In the genomic region with DNA sequence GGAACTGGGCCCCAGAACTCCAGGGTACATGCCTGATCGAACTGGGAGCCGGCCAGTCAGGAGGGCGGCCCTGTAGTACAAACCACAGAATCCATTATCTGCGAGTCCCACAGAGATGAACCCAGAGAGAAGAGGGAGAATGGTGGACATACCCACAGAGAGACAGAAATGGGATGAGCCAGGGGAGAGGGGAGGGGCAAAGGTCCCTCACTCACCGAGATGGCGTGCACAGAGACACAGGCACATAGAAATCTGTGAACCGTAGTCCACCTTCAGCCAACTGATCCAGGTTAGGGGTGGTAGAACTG, we compare ENCODE assay signal across 9 mouse cellular contexts. TPM values are rescaled to one million over a fixed set of nuclear protein-coding genes. Genes with fewer than 3 reads are reported as not detected.
DNase-seq lines count a peak whose midpoint lies in the region; ATAC-seq and TF ChIP-seq lines count a peak whose summit lies in the region.
"Had no signal": no experiment of that assay in that cellular context is flagged by ENCODE, and none has a peak within 500 bp of the region (broad histone marks: within the 10 kb centered on the region; RNA-seq: fewer than 3 reads in every experiment).

No protein-coding gene starts in this region.

- intact Hi-C loops in heart, postnatal 25 days (cut with DNase I), result loop anchor here (2.0 kb wide), 1 partner anchor 44 kb away; no protein-coding TSS in a partner anchor

- H3K36me3 ChIP-seq in heart, embryonic 13.5 days, result no peaks in the 10 kb centered on the region
- no peaks in the 10 kb centered on the region for H3K36me3 ChIP-seq in hindbrain, embryonic 15.5 days
- no peaks in the 10 kb centered on the region for H3K36me3 ChIP-seq in midbrain, embryonic 14.5 days (ENCODE audit: control insufficient read depth, insufficient read depth, low read length)

- 74% methylated on average over 7 of the region's 7 CpGs for WGBS in heart, embryonic 13.5 days
- 89% methylated on average over 7 of the region's 7 CpGs for WGBS in hindbrain, embryonic 15.5 days
- WGBS in midbrain, embryonic 14.5 days, result 85% methylated on average over 7 of the region's 7 CpGs

- no peaks in the 10 kb centered on the region for H3K27me3 ChIP-seq in heart, embryonic 13.5 days (replicated peaks)
- H3K27me3 ChIP-seq in hindbrain, embryonic 15.5 days, result no peaks in the 10 kb centered on the region
- no peaks in the 10 kb centered on the region for H3K27me3 ChIP-seq in midbrain, embryonic 14.5 days (ENCODE audit: control insufficient read depth, insufficient read depth, low read length)

- peak overlapping the region; percentile 89 for H3K9ac ChIP-seq in heart, embryonic 13.5 days
- H3K9ac ChIP-seq in hindbrain, embryonic 15.5 days, result peak overlapping the region; percentile 62
- H3K9ac ChIP-seq in midbrain, embryonic 14.5 days (replicated peaks; ENCODE audit: low read length), result peak overlapping the region; percentile 65; the same call in 1 of the 2 replicates

- H3K4me2 ChIP-seq in heart, embryonic 13.5 days, result peak overlapping the region; percentile 97
- H3K4me2 ChIP-seq in hindbrain, embryonic 15.5 days, result peak overlapping the region; percentile 85
- peak overlapping the region; percentile 87 for H3K4me2 ChIP-seq in midbrain, embryonic 14.5 days (ENCODE audit: low read length)

- no peak for TF ChIP-seq POLR2A in bone marrow macrophage, adult 2 months (IDR thresholded peaks at IDR 0.05; ENCODE audit: borderline replicate concordance, low read depth, low read length)

- H3K4me1 ChIP-seq in heart, embryonic 13.5 days, result peaks cover 28% of the 10 kb centered on the region
- peaks cover 13% of the 10 kb centered on the region for H3K4me1 ChIP-seq in bone marrow macrophage, adult 2 months (ENCODE audit: control insufficient read depth, insufficient read depth, low read length)
- H3K4me1 ChIP-seq in hindbrain, embryonic 15.5 days (replicated peaks), result peaks cover 34% of the 10 kb centered on the region
- H3K4me1 ChIP-seq in midbrain, embryonic 14.5 days (ENCODE audit: control insufficient read depth, insufficient read depth, low read length), result peaks cover 11% of the 10 kb centered on the region

- peak overlapping the region; percentile 72 for H3K4me3 ChIP-seq in heart, embryonic 13.5 days
- H3K4me3 ChIP-seq in bone marrow macrophage, adult 2 months (ENCODE audit: insufficient read depth, low read length), result peak overlapping the region; percentile 56
- peak overlapping the region; percentile 57 for H3K4me3 ChIP-seq in hindbrain, embryonic 15.5 days
- H3K4me3 ChIP-seq in midbrain, embryonic 14.5 days (replicated peaks; ENCODE audit: low read depth, low read length), result peak overlapping the region; percentile 57

- no peak for TF ChIP-seq CTCF in bone marrow macrophage, adult 2 months (IDR thresholded peaks at IDR 0.05; ENCODE audit: low read depth, low read length)

- H3K27ac ChIP-seq in heart, embryonic 13.5 days (replicated peaks), result no peak overlapping the region
- H3K27ac ChIP-seq in bone marrow macrophage, adult 2 months (ENCODE audit: insufficient read depth, low read depth, low read length), result no peak overlapping the region
- peak overlapping the region; percentile 86; the same call in 1 of the 2 replicates for H3K27ac ChIP-seq in hindbrain, embryonic 15.5 days (replicated peaks)
- H3K27ac ChIP-seq in midbrain, embryonic 14.5 days (replicated peaks; ENCODE audit: low read depth, low read length), result no peak overlapping the region; the same call in 1 of the 2 replicates

- ATAC-seq in heart, embryonic 13.5 days (ENCODE audit: extremely low read depth, insufficient number of reproducible peaks, low FRiP score, low TSS enrichment), result no peak
- no peak for ATAC-seq in hindbrain, embryonic 15.5 days (ENCODE audit: low FRiP score, low read depth)
- ATAC-seq in midbrain, embryonic 14.5 days (ENCODE audit: low FRiP score, low TSS enrichment), result no peak

- DNase-seq in heart, postnatal 25 days (ENCODE audit: low spot score), result no peak
- no peak for DNase-seq in midbrain, embryonic 14.5 days
- DNase-seq in adrenal gland, postnatal 36 days, result no peak
- DNase-seq in cerebellum, adult 8-10 months, result no peak
- no peak for DNase-seq in gastrocnemius, adult 18-20 months (ENCODE audit: low spot score)

- H3K9me3 ChIP-seq in heart, embryonic 13.5 days, result no peaks in the 10 kb centered on the region
- H3K9me3 ChIP-seq in hindbrain, embryonic 15.5 days, result no peaks in the 10 kb centered on the region
- H3K9me3 ChIP-seq in midbrain, embryonic 14.5 days (ENCODE audit: control insufficient read depth, low read length), result no peaks in the 10 kb centered on the region

RNA-seq across cellular contexts. Expression of a gene that starts 2.0 kb away (rescaled TPM):
- polyA plus RNA-seq in heart, embryonic 13.5 days (2015; fragmentation: Nextera tagmentation; extraction: Ambion mirVana), result 15.1 and 15.3 TPM in 2 replicates
- 10 to 100 TPM; 12.0 to 13.1 TPM for total RNA-seq in heart, postnatal 25 days (2021)
- polyA plus RNA-seq in bone marrow macrophage, adult 2 months (2012; ENCODE audit: insufficient read depth, insufficient read length, missing spikeins), result 30.4 and 33.6 TPM in 2 replicates
- polyA plus RNA-seq in hindbrain, embryonic 15.5 days (2015; fragmentation: Nextera tagmentation; extraction: Ambion mirVana), result 33.4 and 35.4 TPM in 2 replicates
- polyA plus RNA-seq in midbrain, embryonic 14.5 days (2014; fragmentation: Nextera tagmentation; extraction: Ambion mirVana), result 16.0 and 21.7 TPM in 2 replicates
- 10 to 100 TPM; 20.7 to 22.4 TPM for total RNA-seq in adrenal gland, postnatal 36 days (2021)
- total RNA-seq in gastrocnemius, adult 18-20 months (2021), result 1 to 10 TPM; 2.8 to 4.0 TPM

RNA-seq across cellular contexts. Expression of a gene that starts 21.5 kb away (rescaled TPM):
- 0.27 and 0.45 TPM in 2 replicates for polyA plus RNA-seq in heart, embryonic 13.5 days (2015; fragmentation: Nextera tagmentation; extraction: Ambion mirVana)
- total RNA-seq in heart, postnatal 25 days (2021), result under 1 TPM; 0.10 to 0.11 TPM
- not detected in 2 replicates for polyA plus RNA-seq in bone marrow macrophage, adult 2 months (2012; ENCODE audit: insufficient read depth, insufficient read length, missing spikeins)
- 78.0 and 87.6 TPM in 2 replicates for polyA plus RNA-seq in hindbrain, embryonic 15.5 days (2015; fragmentation: Nextera tagmentation; extraction: Ambion mirVana)
- 57.6 and 61.6 TPM in 2 replicates for polyA plus RNA-seq in midbrain, embryonic 14.5 days (2014; fragmentation: Nextera tagmentation; extraction: Ambion mirVana)
- 1 to 10 TPM; 6.6 to 8.5 TPM for total RNA-seq in adrenal gland, postnatal 36 days (2021)
- total RNA-seq in gastrocnemius, adult 18-20 months (2021), result under 1 TPM; 0.25 to 0.57 TPM
- total RNA-seq: common myeloid progenitor, adult 5-6 weeks had no signal

RNA-seq across cellular contexts. Expression of a gene that starts 24.2 kb away (rescaled TPM):
- polyA plus RNA-seq in heart, embryonic 13.5 days (2015; fragmentation: Nextera tagmentation; extraction: Ambion mirVana), result 1.7 and 2.0 TPM in 2 replicates
- 10 to 100 TPM; 48.2 to 53.3 TPM for total RNA-seq in heart, postnatal 25 days (2021)
- not detected in 2 replicates for polyA plus RNA-seq in bone marrow macrophage, adult 2 months (2012; ENCODE audit: insufficient read depth, insufficient read length, missing spikeins)
- 9.6 and 11.2 TPM in 2 replicates for polyA plus RNA-seq in hindbrain, embryonic 15.5 days (2015; fragmentation: Nextera tagmentation; extraction: Ambion mirVana)
- polyA plus RNA-seq in midbrain, embryonic 14.5 days (2014; fragmentation: Nextera tagmentation; extraction: Ambion mirVana), result 9.9 and 11.5 TPM in 2 replicates
- total RNA-seq in adrenal gland, postnatal 36 days (2021), result 10 to 100 TPM; 30.7 to 51.0 TPM
- total RNA-seq in gastrocnemius, adult 18-20 months (2021), result 10 to 100 TPM in 1 of 2 experiments, 1 to 10 TPM in 1; 8.9 to 12.6 TPM

RNA-seq across cellular contexts. Expression of a gene that starts 45.5 kb away (rescaled TPM):
- 65.1 and 71.5 TPM in 2 replicates for polyA plus RNA-seq in heart, embryonic 13.5 days (2015; fragmentation: Nextera tagmentation; extraction: Ambion mirVana)
- 10 to 100 TPM; 40.6 to 44.9 TPM for total RNA-seq in heart, postnatal 25 days (2021)
- polyA plus RNA-seq in bone marrow macrophage, adult 2 months (2012; ENCODE audit: insufficient read depth, insufficient read length, missing spikeins), result 115 and 138 TPM in 2 replicates
- polyA plus RNA-seq in hindbrain, embryonic 15.5 days (2015; fragmentation: Nextera tagmentation; extraction: Ambion mirVana), result 89.8 and 91.9 TPM in 2 replicates
- 76.3 and 84.0 TPM in 2 replicates for polyA plus RNA-seq in midbrain, embryonic 14.5 days (2014; fragmentation: Nextera tagmentation; extraction: Ambion mirVana)
- 10 to 100 TPM; 57.8 to 63.2 TPM for total RNA-seq in adrenal gland, postnatal 36 days (2021)
- 10 to 100 TPM; 19.7 to 27.0 TPM for total RNA-seq in gastrocnemius, adult 18-20 months (2021)

RNA-seq across cellular contexts. Expression of a gene that starts 45.8 kb away (rescaled TPM):
- 0.53 and 0.90 TPM in 2 replicates for polyA plus RNA-seq in heart, embryonic 13.5 days (2015; fragmentation: Nextera tagmentation; extraction: Ambion mirVana)
- total RNA-seq in heart, postnatal 25 days (2021), result 10 to 100 TPM; 14.5 to 16.4 TPM
- polyA plus RNA-seq in bone marrow macrophage, adult 2 months (2012; ENCODE audit: insufficient read depth, insufficient read length, missing spikeins), result 0.94 and 1.1 TPM in 2 replicates
- not detected in 2 replicates for polyA plus RNA-seq in hindbrain, embryonic 15.5 days (2015; fragmentation: Nextera tagmentation; extraction: Ambion mirVana)
- polyA plus RNA-seq in midbrain, embryonic 14.5 days (2014; fragmentation: Nextera tagmentation; extraction: Ambion mirVana), result not detected in 2 replicates
- total RNA-seq in adrenal gland, postnatal 36 days (2021), result 1 to 10 TPM in 1 of 2 experiments, not detected in 1; 1.4 TPM
- total RNA-seq in gastrocnemius, adult 18-20 months (2021), result under 1 TPM in 1 of 2 experiments, not detected in 1; 0.52 TPM

Comparison
In these comparisons a context has a peak if more than half of its experiments do, and no peak if none do; other contexts are left out.
1. RNA of a gene that starts 21.5 kb away (polyA plus RNA-seq): 78.0 to 87.6 TPM in hindbrain, embryonic 15.5 days and 57.6 to 61.6 TPM in midbrain, embryonic 14.5 days; 0.27 to 0.45 TPM in heart, embryonic 13.5 days and not detected in bone marrow macrophage, adult 2 months; every median in the first group is over 10 times any median in the second.
2. Peak in every context shown above with its lines, with median percentiles within 50 percentile points of each other: H3K4me2 ChIP-seq, H3K4me3 ChIP-seq and H3K9ac ChIP-seq.